Mouse (Mus musculus) thymus, postnatal 14 days (tissue): ENCODE measurements around the gene Cped1.
"Not testable (repeated sequence)": the region's sequence is repeated elsewhere in the genome, so short reads cannot be mapped to it uniquely, and the experiment has no call there.

Experiments
- DNase-seq: peaks from one replicate; pipeline ENCODE4 v3.0.0; 2021

The Cped1 gene

GRCm38 (mm10) chr6:22091773-22092172 is 106.1 kb downstream of the Cped1 start:
- DNase-seq = no peak

- no peak for DNase-seq
Observed at GRCm38 (mm10) chr6:22093792-22094191, 108.1 kb downstream of the Cped1 start.

GRCm38 (mm10) chr6:22097709-22098108 is 112.0 kb downstream of the Cped1 start:
- no peak for DNase-seq

GRCm38 (mm10) chr6:22099832-22100231 is 114.1 kb downstream of the Cped1 start:
- DNase-seq = no peak

GRCm38 (mm10) chr6:22101939-22102338 is 116.2 kb downstream of the Cped1 start:
- DNase-seq = no peak

GRCm38 (mm10) chr6:22102752-22103151 is 117.0 kb downstream of the Cped1 start:
- DNase-seq = no peak

- no peak for DNase-seq
Observed at GRCm38 (mm10) chr6:22103713-22104112, 118.0 kb downstream of the Cped1 start.

GRCm38 (mm10) chr6:22104211-22104610 is 118.5 kb downstream of the Cped1 start:
- DNase-seq = no peak

GRCm38 (mm10) chr6:22114079-22114478 is 128.4 kb downstream of the Cped1 start:
- no peak for DNase-seq

GRCm38 (mm10) chr6:22116679-22117078 is 131.0 kb downstream of the Cped1 start:
- no peak for DNase-seq

- DNase-seq = peak; percentile 33
Observed at GRCm38 (mm10) chr6:22122080-22122479, 136.4 kb downstream of the Cped1 start.

- DNase-seq = no peak
Observed at GRCm38 (mm10) chr6:22122693-22123092, 137.0 kb downstream of the Cped1 start.

- DNase-seq = no peak
Observed at GRCm38 (mm10) chr6:22123332-22123731, 137.6 kb downstream of the Cped1 start.

GRCm38 (mm10) chr6:22124575-22125330 is 139.0 kb downstream of the Cped1 start:
- not testable (repeated sequence) for DNase-seq

GRCm38 (mm10) chr6:22135038-22135631 is 149.4 kb downstream of the Cped1 start:
- DNase-seq = no peak

- no peak for DNase-seq
Observed at GRCm38 (mm10) chr6:22136805-22137204, 151.1 kb downstream of the Cped1 start.

GRCm38 (mm10) chr6:22140786-22141185 is 155.1 kb downstream of the Cped1 start:
- DNase-seq = no peak

- DNase-seq = no peak
Observed at GRCm38 (mm10) chr6:22147236-22147635, 161.5 kb downstream of the Cped1 start.

GRCm38 (mm10) chr6:22148511-22148910 is 162.8 kb downstream of the Cped1 start:
- DNase-seq = no peak

- no peak for DNase-seq
Observed at GRCm38 (mm10) chr6:22157461-22157860, 171.7 kb downstream of the Cped1 start.

GRCm38 (mm10) chr6:22161944-22162343 is 176.2 kb downstream of the Cped1 start:
- no peak for DNase-seq

- DNase-seq = no peak
Observed at GRCm38 (mm10) chr6:22168388-22168787, 182.7 kb downstream of the Cped1 start.

- DNase-seq = no peak
Observed at GRCm38 (mm10) chr6:22178721-22179295, 193.1 kb downstream of the Cped1 start.

- peak; percentile 7 for DNase-seq
Observed at GRCm38 (mm10) chr6:22180316-22180715, 194.6 kb downstream of the Cped1 start.
